Mouse (Mus musculus) myocyte (in vitro differentiated cells): Measurements from ENCODE around the gene Top2a.

Source experiments
- CEBPB ChIP-seq: IDR thresholded peaks from 2 replicates; pipeline ENCODE4 v1.6.1; 2011; ENCODE audit warnings: mild to moderate bottlenecking, moderate library complexity; ENCODE audit not compliant: poor library complexity, insufficient read depth, severe bottlenecking
- E2F4 ChIP-seq: IDR thresholded peaks from one replicate; pipeline ENCODE4 v1.6.1; 2011; ENCODE audit warnings: mild to moderate bottlenecking, control low read depth, moderate library complexity; ENCODE audit not compliant: insufficient read depth
- MAX ChIP-seq: IDR thresholded peaks from one replicate; pipeline ENCODE4 v1.6.1; 2011; ENCODE audit warnings: low read depth, mild to moderate bottlenecking, control low read depth
- MYOD1 ChIP-seq, 3 experiments: IDR thresholded peaks; one replicate each; pipeline ENCODE4 v1.6.1; 2011; ENCODE audit warnings: control low read depth in 2 of 3, low read depth in 2 of 3, mild to moderate bottlenecking in 2 of 3, moderate library complexity in 1 of 3; ENCODE audit not compliant: insufficient read length in 2 of 3, control insufficient read depth in 1 of 3
- MYOG ChIP-seq, 3 experiments: IDR thresholded peaks; one replicate each; pipeline ENCODE4 v1.6.1; 2011; ENCODE audit warnings: control low read depth in 2 of 3, low read depth in 2 of 3, mild to moderate bottlenecking in 2 of 3; ENCODE audit not compliant: insufficient read length in 2 of 3, control insufficient read depth in 1 of 3, insufficient read depth in 1 of 3
- POLR2A ChIP-seq: IDR thresholded peaks from one replicate; pipeline ENCODE4 v1.6.1; 2011; ENCODE audit warnings: low read depth, mild to moderate bottlenecking, control low read depth, moderate library complexity; ENCODE audit not compliant: insufficient read length
- POLR2AphosphoS2 ChIP-seq: IDR thresholded peaks from one replicate; pipeline ENCODE4 v1.6.1; 2011; ENCODE audit warnings: low read depth, control low read depth; ENCODE audit not compliant: insufficient read length
- REST ChIP-seq: IDR thresholded peaks from one replicate; pipeline ENCODE4 v1.6.1; 2011; ENCODE audit warnings: mild to moderate bottlenecking, control low read depth, moderate library complexity; ENCODE audit not compliant: insufficient read depth, insufficient read length
- TCF12 ChIP-seq: IDR thresholded peaks from one replicate; pipeline ENCODE4 v1.6.1; 2011; ENCODE audit warnings: mild to moderate bottlenecking, control low read depth; ENCODE audit not compliant: poor library complexity, insufficient read depth, severe bottlenecking
- TCF3 ChIP-seq: IDR thresholded peaks from one replicate; pipeline ENCODE4 v1.6.1; 2011; ENCODE audit warnings: low read depth, control low read depth; ENCODE audit not compliant: insufficient read length
- USF1 ChIP-seq: IDR thresholded peaks from one replicate; pipeline ENCODE4 v1.6.1; 2011; ENCODE audit warnings: low read depth, mild to moderate bottlenecking, control low read depth, moderate library complexity

- TF ChIP-seq POLR2A = no peak
- no peak for TF ChIP-seq E2F4
- no peak for TF ChIP-seq POLR2AphosphoS2
- TF ChIP-seq CEBPB = no peak
- TF ChIP-seq MYOD1 (IDR thresholded peaks at IDR 0.05; ENCODE audit: control insufficient read depth in 1 of 3, insufficient read length in 2 of 3, low read depth in 2 of 3) = no peak
- no peak for TF ChIP-seq REST
- TF ChIP-seq TCF12 = no peak
- TF ChIP-seq MAX = no peak
- TF ChIP-seq USF1 = no peak
- no peak for TF ChIP-seq TCF3
- TF ChIP-seq MYOG (IDR thresholded peaks at IDR 0.05; ENCODE audit: control insufficient read depth in 1 of 3, insufficient read depth in 1 of 3, insufficient read length in 2 of 3, low read depth in 2 of 3) = no peak
Observed at GRCm38 (mm10) chr11:98973584-98973983, 50.4 kb downstream of the Top2a start.
